Mouse (Mus musculus): Measurements from ENCODE around the gene Malsu1. TPM values are rescaled to one million over a fixed set of nuclear protein-coding genes. Genes with fewer than 3 reads are reported as not detected.

Malsu1 gene
- polyA plus RNA-seq (2015; fragmentation: Nextera tagmentation; extraction: Ambion mirVana): 66.9 and 78.7 TPM in 2 replicates

DNA sequence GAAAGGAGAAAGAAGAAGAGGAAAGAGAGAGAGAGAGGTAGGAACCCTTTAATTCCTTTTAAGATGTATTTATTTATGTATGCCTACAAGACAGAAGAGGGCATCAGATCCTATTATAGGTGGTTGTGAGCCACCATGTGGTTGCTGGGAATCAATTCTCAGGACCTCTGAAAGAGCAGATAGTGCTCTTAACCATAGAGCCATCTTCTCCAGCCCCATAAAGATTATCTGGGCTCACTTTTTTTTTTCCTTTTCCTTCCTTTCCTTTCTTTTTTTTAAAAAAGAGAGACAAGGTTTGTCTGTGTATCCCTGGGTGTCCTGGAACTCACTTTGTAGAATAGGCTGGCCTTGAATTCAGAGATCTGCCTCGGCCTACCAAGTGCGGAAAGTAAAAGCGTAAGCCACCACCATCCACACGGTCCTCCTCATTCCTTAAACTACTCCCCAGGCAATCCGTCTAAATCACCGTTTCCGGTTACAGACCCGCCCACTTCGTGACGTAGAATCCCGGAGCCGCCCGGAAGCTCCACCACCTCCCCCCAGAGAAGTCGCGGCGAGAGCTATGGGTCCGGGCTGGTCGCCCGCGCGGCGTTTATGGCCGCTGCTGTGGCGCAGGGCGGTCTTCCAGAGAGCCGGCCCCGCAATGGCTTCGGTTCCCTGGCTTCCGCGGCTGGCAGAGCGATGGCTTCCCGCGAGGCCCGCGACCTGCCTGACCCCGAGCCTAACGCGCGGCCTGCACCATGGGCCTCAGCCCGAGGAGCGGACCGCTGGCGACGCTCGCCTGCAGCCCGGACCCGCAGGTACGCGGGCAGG lies at the start of gene Malsu1:
Gene Malsu1, plus strand, starts transcription at position 492 of the 813 bp plus-strand sequence.
- peak within 1 kb of the TSS; percentile 76 for H3K27ac ChIP-seq
- H3K9ac ChIP-seq: peak within 1 kb of the TSS; percentile 72
- H3K9me3 ChIP-seq: no peaks in the 10 kb centered on the region
- no peaks in the 10 kb centered on the region for H3K27me3 ChIP-seq (replicated peaks)
- H3K36me3 ChIP-seq: no peaks in the 10 kb centered on the region
- peaks cover 7% of the 10 kb centered on the region for H3K4me1 ChIP-seq (replicated peaks)
- H3K4me2 ChIP-seq (replicated peaks): peak within 1 kb of the TSS; percentile 71
- peak within 1 kb of the TSS; percentile 66 for H3K4me3 ChIP-seq (replicated peaks)
- WGBS: 0% methylated on average over 49 of the region's 49 CpGs
- peak; percentile 99 for ATAC-seq

- ATAC-seq: no peak
- WGBS: 81% methylated on average over 7 of the region's 7 CpGs
- Histone ChIP-seq H3K9ac (no peak overlapping the region), H3K27ac (no peak overlapping the region), H3K4me1 (replicated peaks) (no peaks in the 10 kb centered on the region), H3K27me3 (replicated peaks) (no peaks in the 10 kb centered on the region), H3K4me2 (replicated peaks) (no peak overlapping the region), H3K9me3 (no peaks in the 10 kb centered on the region), H3K4me3 (replicated peaks) (no peak overlapping the region), H3K36me3 (no peaks in the 10 kb centered on the region)
Measured at GRCm38 (mm10) chr6:49025290-49025689, 48.3 kb upstream of the Malsu1 start.

DNA sequence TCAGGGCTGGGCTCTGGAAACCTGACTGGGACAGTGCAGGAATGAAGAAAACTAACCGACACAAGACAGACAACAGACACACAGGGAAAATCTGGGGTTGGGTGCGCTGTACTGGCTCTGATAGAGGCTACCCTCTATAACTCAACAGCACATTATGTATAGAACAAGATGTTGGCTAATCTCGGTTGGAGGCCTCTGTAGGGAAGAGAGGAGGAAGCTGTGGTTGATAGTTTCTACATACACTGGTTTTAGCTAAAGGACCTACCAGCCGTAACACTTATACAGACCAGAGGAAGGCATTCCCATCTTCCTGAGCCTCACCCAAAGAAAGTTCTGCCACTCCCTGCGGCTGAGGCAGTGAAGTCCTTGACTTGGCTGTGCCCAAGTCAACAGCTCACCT lies 47.1 kb upstream of the Malsu1 start:
- Histone ChIP-seq H3K9me3 (no peaks in the 10 kb centered on the region), H3K4me2 (replicated peaks) (no peak overlapping the region), H3K4me3 (replicated peaks) (no peak overlapping the region), H3K4me1 (replicated peaks) (no peaks in the 10 kb centered on the region), H3K9ac (no peak overlapping the region), H3K27ac (no peak overlapping the region), H3K27me3 (replicated peaks) (no peaks in the 10 kb centered on the region), H3K36me3 (no peaks in the 10 kb centered on the region)
- no peak for ATAC-seq
- WGBS: 80% methylated on average over 5 of the region's 5 CpGs

DNA sequence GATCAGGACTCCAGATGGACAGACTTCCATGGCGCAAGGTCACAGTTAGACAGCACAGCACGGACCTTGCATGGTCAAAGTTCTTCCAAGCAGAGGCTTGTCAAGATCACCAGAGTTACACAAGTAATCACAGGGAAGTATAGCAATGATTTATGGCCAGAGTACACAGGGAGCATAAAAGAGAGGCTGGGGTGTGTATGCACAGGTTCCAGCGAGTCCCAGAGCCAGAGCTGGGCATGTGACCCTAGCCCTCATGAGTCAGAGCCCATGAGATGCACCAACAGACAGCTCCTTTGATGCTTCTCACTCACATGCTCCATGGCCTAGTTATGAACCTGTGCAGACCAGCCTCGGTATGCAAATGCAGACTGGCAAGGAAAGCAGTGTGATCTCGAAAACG lies 45.6 kb upstream of the Malsu1 start:
- Histone ChIP-seq H3K9me3 (no peaks in the 10 kb centered on the region), H3K4me2 (replicated peaks) (no peak overlapping the region), H3K4me1 (replicated peaks) (no peaks in the 10 kb centered on the region), H3K27ac (peak overlapping the region; percentile 71), H3K36me3 (no peaks in the 10 kb centered on the region), H3K4me3 (replicated peaks) (no peak overlapping the region), H3K27me3 (replicated peaks) (no peaks in the 10 kb centered on the region), H3K9ac (no peak overlapping the region)
- peak; percentile 97 for ATAC-seq
- WGBS: 54% methylated on average over 6 of the region's 6 CpGs

DNA sequence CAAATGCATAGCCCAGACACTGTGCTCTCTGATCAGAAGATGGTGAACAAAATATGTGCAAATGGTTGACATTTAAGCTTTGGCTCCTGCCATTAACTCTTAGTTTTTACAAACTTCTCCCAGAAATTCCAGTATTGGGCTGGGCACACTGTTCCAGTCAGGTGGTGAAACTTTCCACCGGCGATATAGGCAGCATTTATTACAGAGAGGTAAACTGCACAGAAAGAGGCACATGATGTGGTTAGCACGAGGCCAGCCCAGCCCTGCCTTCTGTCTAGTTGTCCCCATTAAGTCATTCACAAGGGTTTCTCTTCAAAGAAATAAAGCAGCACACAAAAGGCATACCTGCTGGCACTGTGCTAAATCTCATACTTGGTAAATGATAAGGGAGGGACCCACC lies 44.9 kb upstream of the Malsu1 start:
- H3K36me3 ChIP-seq: no peaks in the 10 kb centered on the region
- no peak overlapping the region for H3K4me3 ChIP-seq (replicated peaks)
- no peak overlapping the region for H3K9ac ChIP-seq
- 69% methylated on average over 3 of the region's 3 CpGs for WGBS
- no peaks in the 10 kb centered on the region for H3K9me3 ChIP-seq
- H3K27ac ChIP-seq: peak overlapping the region; percentile 71
- peak; percentile 54 for ATAC-seq
- H3K27me3 ChIP-seq (replicated peaks): no peaks in the 10 kb centered on the region
- H3K4me2 ChIP-seq (replicated peaks): no peak overlapping the region
- no peaks in the 10 kb centered on the region for H3K4me1 ChIP-seq (replicated peaks)

DNA sequence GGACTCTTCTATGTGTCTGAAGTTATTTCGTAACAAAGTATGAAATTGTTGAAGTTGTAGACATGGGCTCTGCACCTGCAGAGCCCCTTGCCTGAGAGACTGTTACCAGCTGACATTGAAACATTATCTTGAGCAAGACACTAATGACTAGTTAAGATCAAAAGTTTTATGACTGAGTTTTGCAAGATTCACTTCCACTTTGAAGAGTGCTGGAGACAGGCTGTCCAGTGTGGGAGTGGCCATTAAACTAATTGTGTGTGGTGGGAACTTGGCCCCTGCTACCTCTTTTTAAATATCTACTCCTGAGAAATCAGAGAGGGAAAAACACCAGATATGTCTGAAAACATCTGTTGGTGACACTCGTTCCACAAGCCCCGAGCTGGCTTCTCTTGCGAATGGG lies 42.4 kb upstream of the Malsu1 start:
- no peak overlapping the region for H3K4me2 ChIP-seq (replicated peaks)
- H3K27ac ChIP-seq: no peak overlapping the region
- no peaks in the 10 kb centered on the region for H3K36me3 ChIP-seq
- H3K27me3 ChIP-seq (replicated peaks): no peaks in the 10 kb centered on the region
- ATAC-seq: 0 out of 2 replicates have a peak, but pooled peaks have one; percentile 5
- H3K9ac ChIP-seq: no peak overlapping the region
- no peaks in the 10 kb centered on the region for H3K4me1 ChIP-seq (replicated peaks)
- 66% methylated on average over 4 of the region's 4 CpGs for WGBS
- no peaks in the 10 kb centered on the region for H3K9me3 ChIP-seq
- no peak overlapping the region for H3K4me3 ChIP-seq (replicated peaks)

DNA sequence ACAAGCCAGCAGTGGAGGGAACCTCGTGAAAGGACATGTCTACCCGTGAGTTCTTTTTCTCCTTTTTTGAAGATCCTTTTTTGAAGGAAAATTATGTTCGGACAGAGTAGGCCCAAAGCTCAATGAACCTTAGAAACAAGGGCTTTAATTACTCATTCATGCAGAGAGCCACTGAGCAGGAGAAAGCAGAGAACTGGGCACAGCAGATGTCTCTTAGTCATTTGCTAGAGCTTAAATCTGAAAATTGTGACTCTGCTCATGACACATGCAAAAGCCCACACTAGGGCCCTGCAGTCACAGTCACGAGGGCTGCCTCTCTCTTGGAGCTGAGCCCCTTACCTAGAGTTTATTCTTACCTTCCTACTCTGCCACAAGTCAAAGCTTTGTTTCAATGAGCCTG lies 40.8 kb upstream of the Malsu1 start:
- Histone ChIP-seq H3K4me2 (replicated peaks) (no peak overlapping the region), H3K4me3 (replicated peaks) (no peak overlapping the region), H3K27ac (no peak overlapping the region), H3K9ac (no peak overlapping the region), H3K36me3 (no peaks in the 10 kb centered on the region), H3K4me1 (replicated peaks) (peaks cover 5% of the 10 kb centered on the region; the same call in 1 of the 2 replicates), H3K27me3 (replicated peaks) (no peaks in the 10 kb centered on the region), H3K9me3 (no peaks in the 10 kb centered on the region)
- ATAC-seq: no peak
- WGBS: 81% methylated on average over 4 of the region's 4 CpGs

GRCm38 (mm10) chr6:49036275-49037267 lies 37.0 kb upstream of the Malsu1 start, which contains the start of gene Gpnmb:
Gene Gpnmb (plus strand): TSS chr6:49036546.
- WGBS: 44% methylated on average over 28 of the region's 28 CpGs
- no peak within 1 kb of the TSS for H3K27ac ChIP-seq
- no peaks in the 10 kb centered on the region for H3K36me3 ChIP-seq
- H3K27me3 ChIP-seq (replicated peaks): no peaks in the 10 kb centered on the region
- peak within 1 kb of the TSS; percentile 35 for H3K4me2 ChIP-seq (replicated peaks)
- 0 out of 2 replicates have a peak, but pooled peaks have one; percentile 4 for ATAC-seq
- H3K9ac ChIP-seq: no peak within 1 kb of the TSS
- H3K4me1 ChIP-seq (replicated peaks): peaks cover 5% of the 10 kb centered on the region; the same call in 1 of the 2 replicates
- no peaks in the 10 kb centered on the region for H3K9me3 ChIP-seq
- no peak within 1 kb of the TSS for H3K4me3 ChIP-seq (replicated peaks)

GRCm38 (mm10) chr6:49037268-49037662 lies 36.3 kb upstream of the Malsu1 start:
- H3K27me3 ChIP-seq (replicated peaks): no peaks in the 10 kb centered on the region
- 64% methylated on average over 12 of the region's 12 CpGs for WGBS
- H3K4me1 ChIP-seq (replicated peaks): peaks cover 5% of the 10 kb centered on the region; the same call in 1 of the 2 replicates
- H3K9me3 ChIP-seq: no peaks in the 10 kb centered on the region
- no peak overlapping the region for H3K4me3 ChIP-seq (replicated peaks)
- no peak overlapping the region for H3K9ac ChIP-seq
- H3K4me2 ChIP-seq (replicated peaks): no peak overlapping the region
- peak; percentile 46; the same call in 1 of the 2 replicates for ATAC-seq
- no peak overlapping the region for H3K27ac ChIP-seq
- no peaks in the 10 kb centered on the region for H3K36me3 ChIP-seq

GRCm38 (mm10) chr6:49039470-49040180 lies 34.0 kb upstream of the Malsu1 start:
- H3K27me3 ChIP-seq (replicated peaks): no peaks in the 10 kb centered on the region
- WGBS: 13% methylated on average over 18 of the region's 18 CpGs
- peak overlapping the region; percentile 34; the same call in 1 of the 2 replicates for H3K9ac ChIP-seq

GRCm38 (mm10) chr6:49046502-49046901 lies 27.1 kb upstream of the Malsu1 start:
- Histone ChIP-seq H3K27ac (no peak overlapping the region), H3K4me2 (replicated peaks) (no peak overlapping the region), H3K27me3 (replicated peaks) (no peaks in the 10 kb centered on the region), H3K4me1 (replicated peaks) (no peaks in the 10 kb centered on the region), H3K9me3 (no peaks in the 10 kb centered on the region), H3K9ac (no peak overlapping the region), H3K36me3 (no peaks in the 10 kb centered on the region), H3K4me3 (replicated peaks) (no peak overlapping the region)
- no peak for ATAC-seq
- WGBS: 78% methylated on average over 6 of the region's 6 CpGs

More at GRCm38 (mm10) chr6:49039470-49040180, 34.0 kb upstream of the Malsu1 start:
- H3K9me3 ChIP-seq: no peaks in the 10 kb centered on the region
- no peaks in the 10 kb centered on the region for H3K36me3 ChIP-seq
- peak overlapping the region; percentile 31 for H3K4me3 ChIP-seq (replicated peaks)
- H3K4me2 ChIP-seq (replicated peaks): peak overlapping the region; percentile 50
- ATAC-seq: no peak
- peaks cover 5% of the 10 kb centered on the region; the same call in 1 of the 2 replicates for H3K4me1 ChIP-seq (replicated peaks)
- no peak overlapping the region for H3K27ac ChIP-seq

Measured in intestine, embryonic 15.5 days (tissue).